Mouse (Mus musculus) ES-E14 (cell line): ENCODE results near the gene Tcf7.

ENCODE experiments used
- MAFK ChIP-seq: IDR thresholded peaks from 2 replicates; pipeline ENCODE4 v1.6.1; 2014; ENCODE audit warnings: mild to moderate bottlenecking, low read depth, low read length, inconsistent platforms; ENCODE audit not compliant: insufficient read depth
- ZC3H11A ChIP-seq: IDR thresholded peaks from 2 replicates; pipeline ENCODE4 v1.6.1; 2012; ENCODE audit warnings: low read depth, mild to moderate bottlenecking, inconsistent platforms, low read length, borderline replicate concordance
- ZNF384 ChIP-seq: IDR thresholded peaks from 2 replicates; pipeline ENCODE4 v1.6.1; 2012; ENCODE audit warnings: low read depth, low read length, inconsistent platforms

GRCm38 (mm10) chr11:52255077-52255476 is 27.7 kb downstream of the Tcf7 start:
- TF ChIP-seq ZNF384 (no peak), ZC3H11A (no peak), MAFK (no peak)
